Mouse (Mus musculus): ENCODE data around the gene Rab3gap2.

- TF ChIP-seq HCFC1 (IDR thresholded peaks at IDR 0.05; ENCODE audit: borderline replicate concordance, insufficient read depth, low read length) (no peak), ZC3H11A (IDR thresholded peaks at IDR 0.05; ENCODE audit: borderline replicate concordance, low read depth, low read length) (no peak), MAFK (IDR thresholded peaks at IDR 0.05; ENCODE audit: insufficient read depth, low read depth, low read length) (no peak)
These were observed 73.1 kb downstream of the Rab3gap2 start for GRCm38 (mm10) chr1:185277022-185277421.

Measured in ES-E14 (cell line).